Mouse (Mus musculus) olfactory bulb, adult 2 months (tissue): ENCODE measurements around the gene Ccnd3.

ENCODE experiments used
- CTCF ChIP-seq: fragments of 200-500 bp; IDR thresholded peaks from 2 replicates; pipeline ENCODE4 v1.5.1; 2012; ENCODE audit warnings: low read depth, mild to moderate bottlenecking, low read length, moderate library complexity; ENCODE audit not compliant: insufficient read depth
- POLR2A ChIP-seq: fragments of 200-500 bp; IDR thresholded peaks from 2 replicates; pipeline ENCODE4 v1.6.1; 2012; ENCODE audit warnings: mild to moderate bottlenecking, low read depth, low read length, moderate library complexity; ENCODE audit not compliant: insufficient read depth

GRCm38 (mm10) chr17:47533691-47534090, 28.8 kb downstream of the Ccnd3 start:
- no peak for TF ChIP-seq CTCF
- TF ChIP-seq POLR2A: no peak
